Mouse (Mus musculus): ENCODE measurements around the gene Abcc10. TPM values are rescaled to one million over a fixed set of nuclear protein-coding genes. Genes with fewer than 3 reads are reported as not detected.

The Abcc10 gene
- polyA plus RNA-seq, 1 experiment, result 33.4 TPM

DNA sequence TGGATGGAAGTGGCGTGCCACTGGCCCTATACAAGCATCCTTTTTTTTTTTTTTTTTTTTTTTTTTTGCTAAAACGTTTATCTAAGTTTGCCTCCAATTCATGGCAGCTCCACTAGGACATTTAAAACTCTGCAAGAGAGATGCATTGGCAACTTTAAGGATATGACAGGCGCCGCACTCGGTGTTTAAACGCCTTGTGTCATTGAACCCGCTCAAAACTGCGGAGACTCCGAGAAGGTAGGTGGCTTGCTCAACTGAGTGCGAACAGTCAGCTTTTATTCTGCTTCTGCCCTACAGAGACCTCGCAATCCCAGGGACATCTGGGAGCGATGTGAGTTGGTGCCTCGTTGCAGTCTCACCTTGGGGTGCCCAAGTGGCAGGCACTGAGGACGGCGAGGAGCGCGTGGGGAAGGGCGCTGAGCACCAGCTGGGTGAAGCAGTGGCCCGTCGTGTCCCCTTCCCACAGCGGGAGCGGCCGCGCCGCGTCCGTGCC lies 693 bp downstream of the Abcc10 start:
- H3K36me3 ChIP-seq (ENCODE audit: control insufficient read depth, insufficient read depth, low read length), result no peaks in the 10 kb centered on the region
- 0 out of 2 replicates have a peak, but pooled peaks cover 2% of the 10 kb centered on the region for H3K4me1 ChIP-seq (replicated peaks; ENCODE audit: control insufficient read depth, insufficient read depth, low read length)
- H3K27ac ChIP-seq (ENCODE audit: control insufficient read depth, insufficient read depth, low read length), result peak overlapping the region; percentile 54
- H3K27me3 ChIP-seq (ENCODE audit: control insufficient read depth, insufficient read depth, low read length), result no peaks in the 10 kb centered on the region
- WGBS, result 9% methylated on average over 27 of the region's 27 CpGs
- no peak for DNase-seq
- peak overlapping the region; percentile 83 for H3K4me3 ChIP-seq (ENCODE audit: control insufficient read depth, insufficient read depth, low read length)
- TF ChIP-seq POLR2A (IDR thresholded peaks at IDR 0.05; ENCODE audit: control insufficient read depth, extremely low read depth, insufficient read depth, low read length, poor library complexity) (no peak), CTCF (IDR thresholded peaks at IDR 0.05; ENCODE audit: borderline replicate concordance, control insufficient read depth, extremely low read depth, insufficient read depth, low read length, poor library complexity) (no peak)

DNA sequence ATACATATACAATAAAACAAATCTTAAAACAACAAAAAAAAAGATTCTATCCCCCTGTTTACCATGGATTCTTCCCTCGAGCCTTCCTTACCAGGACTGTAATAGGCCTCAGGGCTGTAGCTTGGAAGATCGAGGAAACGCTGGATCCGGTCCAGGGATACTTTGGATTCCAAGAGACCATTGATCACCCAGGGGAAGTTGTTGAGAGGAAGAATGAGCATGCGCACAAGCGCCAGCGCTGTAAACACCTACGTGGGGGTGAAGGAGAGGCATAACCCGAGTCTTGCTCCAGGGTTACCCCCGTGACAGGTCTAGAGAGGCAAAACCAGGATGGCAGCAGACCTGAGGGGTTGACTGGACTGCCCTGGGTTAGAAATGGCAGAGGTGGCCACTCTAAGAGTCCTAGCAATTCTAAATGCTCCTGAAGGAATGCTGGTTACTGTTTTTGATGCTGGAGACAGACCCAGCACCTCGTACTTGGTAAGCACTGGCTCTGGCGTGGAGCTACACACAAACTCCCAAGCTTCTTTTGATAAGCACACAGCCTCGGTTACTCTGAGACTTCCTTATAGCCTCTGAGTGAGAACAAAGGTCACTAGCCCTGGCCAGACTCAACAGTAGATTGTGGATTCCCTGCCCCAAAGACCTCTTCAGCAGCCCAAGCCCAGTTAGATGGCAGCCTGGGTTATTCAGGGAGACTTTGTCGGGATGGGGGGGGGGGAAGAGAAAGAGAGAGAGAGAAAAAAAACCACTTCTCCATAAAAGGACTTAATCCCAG lies 5.9 kb downstream of the Abcc10 start:
- DNase-seq, result no peak
- no peaks in the 10 kb centered on the region for H3K27me3 ChIP-seq (ENCODE audit: control insufficient read depth, insufficient read depth, low read length)
- no peak overlapping the region for H3K27ac ChIP-seq (ENCODE audit: control insufficient read depth, insufficient read depth, low read length)
- TF ChIP-seq POLR2A (IDR thresholded peaks at IDR 0.05; ENCODE audit: control insufficient read depth, extremely low read depth, insufficient read depth, low read length, poor library complexity), result no peak
- no peak for TF ChIP-seq CTCF (IDR thresholded peaks at IDR 0.05; ENCODE audit: borderline replicate concordance, control insufficient read depth, extremely low read depth, insufficient read depth, low read length, poor library complexity)
- H3K36me3 ChIP-seq (ENCODE audit: control insufficient read depth, insufficient read depth, low read length), result no peaks in the 10 kb centered on the region
- H3K4me1 ChIP-seq (replicated peaks; ENCODE audit: control insufficient read depth, insufficient read depth, low read length), result no peaks in the 10 kb centered on the region
- no peak overlapping the region for H3K4me3 ChIP-seq (ENCODE audit: control insufficient read depth, insufficient read depth, low read length)
- WGBS, result 94% methylated on average over 14 of the region's 14 CpGs

DNA sequence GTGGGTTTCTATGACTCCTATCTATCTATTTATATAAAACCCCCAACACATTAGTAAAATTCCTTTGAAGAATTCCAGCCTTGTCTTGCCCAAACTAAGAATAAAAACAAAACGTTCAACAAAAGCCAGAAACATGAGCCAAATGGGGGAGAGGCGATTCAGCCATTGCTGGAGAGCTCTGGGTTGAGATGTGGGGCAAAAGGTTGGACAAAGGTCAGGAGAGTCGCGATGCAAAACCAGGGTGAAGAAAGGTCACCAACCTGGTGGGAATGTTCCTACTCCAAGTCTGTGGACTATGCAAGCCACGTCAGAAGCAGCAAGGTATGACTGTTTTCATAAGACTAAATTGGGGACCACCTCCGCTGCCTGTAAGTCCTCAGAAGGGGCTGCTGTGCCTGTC lies 7.7 kb downstream of the Abcc10 start:
- Histone ChIP-seq H3K27ac (ENCODE audit: control insufficient read depth, insufficient read depth, low read length) (no peak overlapping the region), H3K4me1 (replicated peaks; ENCODE audit: control insufficient read depth, insufficient read depth, low read length) (no peaks in the 10 kb centered on the region), H3K27me3 (ENCODE audit: control insufficient read depth, insufficient read depth, low read length) (no peaks in the 10 kb centered on the region), H3K36me3 (ENCODE audit: control insufficient read depth, insufficient read depth, low read length) (no peaks in the 10 kb centered on the region), H3K4me3 (ENCODE audit: control insufficient read depth, insufficient read depth, low read length) (no peak overlapping the region)
- DNase-seq, result no peak
- 86% methylated on average over 6 of the region's 6 CpGs for WGBS
- TF ChIP-seq CTCF (IDR thresholded peaks at IDR 0.05; ENCODE audit: borderline replicate concordance, control insufficient read depth, extremely low read depth, insufficient read depth, low read length, poor library complexity) (no peak), POLR2A (IDR thresholded peaks at IDR 0.05; ENCODE audit: control insufficient read depth, extremely low read depth, insufficient read depth, low read length, poor library complexity) (no peak)

- WGBS, result 75% methylated on average over 10 of the region's 10 CpGs
- no peak for TF ChIP-seq CTCF (IDR thresholded peaks at IDR 0.05; ENCODE audit: borderline replicate concordance, control insufficient read depth, extremely low read depth, insufficient read depth, low read length, poor library complexity)
- TF ChIP-seq POLR2A (IDR thresholded peaks at IDR 0.05; ENCODE audit: control insufficient read depth, extremely low read depth, insufficient read depth, low read length, poor library complexity), result no peak
- H3K27ac ChIP-seq (ENCODE audit: control insufficient read depth, insufficient read depth, low read length), result no peak overlapping the region
- no peaks in the 10 kb centered on the region for H3K4me1 ChIP-seq (replicated peaks; ENCODE audit: control insufficient read depth, insufficient read depth, low read length)
- H3K4me3 ChIP-seq (ENCODE audit: control insufficient read depth, insufficient read depth, low read length), result no peak overlapping the region
- no peaks in the 10 kb centered on the region for H3K27me3 ChIP-seq (ENCODE audit: control insufficient read depth, insufficient read depth, low read length)
- no peak for DNase-seq
- no peaks in the 10 kb centered on the region for H3K36me3 ChIP-seq (ENCODE audit: control insufficient read depth, insufficient read depth, low read length)
Measured at GRCm38 (mm10) chr17:46315813-46316212, 12.3 kb downstream of the Abcc10 start.

DNA sequence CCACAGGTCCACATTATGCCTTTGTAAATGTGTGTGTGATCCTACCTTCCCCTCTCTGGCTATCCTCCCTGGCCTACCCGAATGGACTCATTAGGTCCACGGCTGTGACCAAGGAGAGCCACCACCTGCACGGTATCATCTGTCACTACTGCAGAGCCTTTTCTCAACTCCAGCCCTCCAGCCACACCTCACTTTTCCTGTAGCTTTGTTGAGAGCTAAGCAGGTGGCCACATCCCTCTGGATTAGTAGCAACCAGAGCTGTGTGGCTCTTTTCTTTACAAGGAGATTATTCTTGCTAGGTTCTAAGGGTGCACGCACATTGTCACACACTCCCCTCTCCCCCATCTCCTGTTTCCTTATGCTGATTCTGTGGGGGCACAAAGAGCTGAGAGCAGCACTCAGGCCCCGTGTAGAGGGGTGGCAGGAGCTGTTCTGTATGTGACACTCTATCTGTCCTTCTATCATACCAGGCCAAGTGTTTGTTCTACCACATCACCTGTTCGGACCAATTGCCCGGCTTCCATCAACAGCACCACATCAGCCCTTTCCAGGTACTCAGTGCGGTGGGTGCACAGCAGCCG lies 14.9 kb downstream of the Abcc10 start:
- WGBS, result 92% methylated on average over 9 of the region's 9 CpGs
- TF ChIP-seq POLR2A (IDR thresholded peaks at IDR 0.05; ENCODE audit: control insufficient read depth, extremely low read depth, insufficient read depth, low read length, poor library complexity) (no peak), CTCF (IDR thresholded peaks at IDR 0.05; ENCODE audit: borderline replicate concordance, control insufficient read depth, extremely low read depth, insufficient read depth, low read length, poor library complexity) (no peak)
- H3K36me3 ChIP-seq (ENCODE audit: control insufficient read depth, insufficient read depth, low read length), result no peaks in the 10 kb centered on the region
- H3K27ac ChIP-seq (ENCODE audit: control insufficient read depth, insufficient read depth, low read length), result no peak overlapping the region
- DNase-seq, result no peak
- no peaks in the 10 kb centered on the region for H3K27me3 ChIP-seq (ENCODE audit: control insufficient read depth, insufficient read depth, low read length)
- no peak overlapping the region for H3K4me3 ChIP-seq (ENCODE audit: control insufficient read depth, insufficient read depth, low read length)
- no peaks in the 10 kb centered on the region for H3K4me1 ChIP-seq (replicated peaks; ENCODE audit: control insufficient read depth, insufficient read depth, low read length)

DNA sequence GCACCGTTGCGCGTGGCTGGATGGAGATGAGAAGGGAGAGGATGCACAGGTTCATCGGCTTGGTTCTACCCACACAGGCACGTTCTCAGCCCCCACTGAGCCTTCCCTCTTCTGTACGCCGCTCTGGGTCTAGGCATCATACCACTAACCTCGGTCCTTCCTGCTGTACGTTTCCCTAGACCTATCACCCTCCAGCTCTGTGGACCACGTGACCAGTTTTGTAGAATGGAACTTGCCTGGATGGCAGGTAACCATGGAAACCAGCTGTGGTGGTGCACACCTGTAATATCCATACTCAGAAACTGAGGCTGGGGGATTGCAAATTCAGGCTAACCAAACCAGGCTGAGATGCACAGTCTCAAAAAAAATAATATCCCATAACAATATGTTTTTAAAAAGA lies 17.6 kb downstream of the Abcc10 start:
- Histone ChIP-seq H3K27me3 (ENCODE audit: control insufficient read depth, insufficient read depth, low read length) (no peaks in the 10 kb centered on the region), H3K36me3 (ENCODE audit: control insufficient read depth, insufficient read depth, low read length) (no peaks in the 10 kb centered on the region), H3K27ac (ENCODE audit: control insufficient read depth, insufficient read depth, low read length) (no peak overlapping the region), H3K4me1 (replicated peaks; ENCODE audit: control insufficient read depth, insufficient read depth, low read length) (no peaks in the 10 kb centered on the region), H3K4me3 (ENCODE audit: control insufficient read depth, insufficient read depth, low read length) (no peak overlapping the region)
- WGBS, result 73% methylated on average over 10 of the region's 10 CpGs
- no peak for TF ChIP-seq CTCF (IDR thresholded peaks at IDR 0.05; ENCODE audit: borderline replicate concordance, control insufficient read depth, extremely low read depth, insufficient read depth, low read length, poor library complexity)
- TF ChIP-seq POLR2A (IDR thresholded peaks at IDR 0.05; ENCODE audit: control insufficient read depth, extremely low read depth, insufficient read depth, low read length, poor library complexity), result no peak
- DNase-seq, result no peak
